Mouse (Mus musculus) heart, adult 8-10 months (tissue): ENCODE data around the gene Gpr37l1. TPM values are rescaled to one million over a fixed set of nuclear protein-coding genes. Genes with fewer than 3 reads are reported as not detected.
"Not testable (repeated sequence)": the region's sequence is repeated elsewhere in the genome, so short reads cannot be mapped to it uniquely, and the experiment has no call there.

Source experiments
- DNase-seq: peaks from one replicate; pipeline ENCODE4 v3.0.0; 2022; ENCODE audit warnings: low spot score
- total RNA-seq, 4 experiments: library from RNA; stranded (reverse); gene quantifications; 2 replicates each; pipeline ENCODE4 v1.2.4; 2022

Gene Gpr37l1
- total RNA-seq, 4 experiments from 2014 or later: 0.44 to 0.71 (median 0.65) TPM

- no peak for DNase-seq
These were observed 42.7 kb downstream of the Gpr37l1 start for GRCm38 (mm10) chr1:135124573-135125363.

GRCm38 (mm10) chr1:135112661-135113060 lies 54.8 kb downstream of the Gpr37l1 start:
- no peak for DNase-seq

- DNase-seq: not testable (repeated sequence)
These were observed 56.2 kb downstream of the Gpr37l1 start for GRCm38 (mm10) chr1:135111271-135111670.

Other genes with a start within 250 kb of the Gpr37l1 start
- gene Ppp1r12b, start 211.7 kb downstream of the Gpr37l1 start, total RNA-seq: 100 to 1,000 TPM; 171 to 181 (median 179) TPM
- 1 to 10 TPM; 5.3 to 9.7 (median 7.4) TPM for gene Ube2t, start 205.1 kb downstream of the Gpr37l1 start, total RNA-seq
- gene Lgr6, start 62.4 kb downstream of the Gpr37l1 start, total RNA-seq: 10 to 100 TPM; 12.9 to 17.9 (median 15.9) TPM
- 1 to 10 TPM in 1 of 4 experiments, under 1 TPM in 3; 0.34 to 1.5 (median 0.49) TPM for gene Ptpn7, start 35.0 kb downstream of the Gpr37l1 start, total RNA-seq
- gene Arl8a, start 20.9 kb downstream of the Gpr37l1 start, total RNA-seq: 10 to 100 TPM; 19.0 to 21.4 (median 20.7) TPM
- under 1 TPM in 1 of 4 experiments, not detected in 3; 0.14 TPM for gene Elf3, start 90.9 kb upstream of the Gpr37l1 start, total RNA-seq
- 10 to 100 TPM; 18.9 to 22.7 (median 21.2) TPM for gene Rnpep, start 116.4 kb upstream of the Gpr37l1 start, total RNA-seq
- 100 to 1,000 TPM; 342 to 418 (median 385) TPM for gene Timm17a, start 146.1 kb upstream of the Gpr37l1 start, total RNA-seq
- gene Lmod1, start 157.1 kb upstream of the Gpr37l1 start, total RNA-seq: 1 to 10 TPM; 1.9 to 3.0 (median 2.5) TPM
- 1 to 10 TPM; 2.3 to 3.5 (median 2.8) TPM for gene Shisa4, start 207.6 kb upstream of the Gpr37l1 start, total RNA-seq